Mouse (Mus musculus) liver, embryonic 11.5 days (tissue): ENCODE data around the gene Gm6526. TPM values are rescaled to one million over a fixed set of nuclear protein-coding genes. Genes with fewer than 3 reads are reported as not detected.
"Not testable (repeated sequence)": the region's sequence is repeated elsewhere in the genome, so short reads cannot be mapped to it uniquely, and the experiment has no call there.

Experiments used
- ATAC-seq: fragments of 200-750 bp; cut with Nextera tagmentation; replicated peaks from 2 replicates; pipeline ENCODE4 v1.8.0; 2017; ENCODE audit warnings: moderate number of reproducible peaks, mild to moderate bottlenecking, moderate TSS enrichment, moderate library complexity; ENCODE audit not compliant: low FRiP score
- DNase-seq: peaks from one replicate; pipeline ENCODE4 v3.0.0-alpha.2; 2017; ENCODE audit warnings: low spot score
- H3K27ac ChIP-seq: fragments of 300-500 bp; sonication (generic); 2 replicates; pipeline ENCODE4 v1.5.1; 2014; ENCODE audit warnings: mild to moderate bottlenecking, low read depth, low read length, control low read depth
- H3K27me3 ChIP-seq: fragments of 300-500 bp; sonication (generic); replicated peaks from 2 replicates; pipeline ENCODE4 v1.6.1; 2014; ENCODE audit warnings: low read length, mixed read lengths; ENCODE audit not compliant: control insufficient read depth, insufficient read depth
- H3K36me3 ChIP-seq: fragments of 300-500 bp; sonication (generic); 2 replicates; pipeline ENCODE4 v1.6.1; 2014; ENCODE audit warnings: mild to moderate bottlenecking, low read length, moderate library complexity, mixed read lengths; ENCODE audit not compliant: control insufficient read depth, insufficient read depth
- H3K4me1 ChIP-seq: fragments of 300-500 bp; sonication (generic); replicated peaks from 2 replicates; pipeline ENCODE4 v1.6.1; 2014; ENCODE audit warnings: low read length, mixed read lengths; ENCODE audit not compliant: control insufficient read depth, insufficient read depth
- H3K4me2 ChIP-seq: fragments of 300-500 bp; sonication (generic); 2 replicates; pipeline ENCODE4 v1.6.1; 2014; ENCODE audit warnings: mild to moderate bottlenecking, control low read depth, moderate library complexity
- H3K4me3 ChIP-seq: fragments of 300-500 bp; sonication (generic); 2 replicates; pipeline ENCODE4 v1.5.1; 2014; ENCODE audit warnings: low read depth, low read length, control low read depth
- H3K9ac ChIP-seq: fragments of 300-500 bp; sonication (generic); 2 replicates; pipeline ENCODE4 v1.6.1; 2014; ENCODE audit warnings: low read depth, low read length, control low read depth
- H3K9me3 ChIP-seq: fragments of 300-500 bp; sonication (generic); 2 replicates; pipeline ENCODE4 v1.6.1; 2016; ENCODE audit warnings: low read length, inconsistent platforms, mixed read lengths; ENCODE audit not compliant: control insufficient read depth
- WGBS: fragments of 180-500 bp; shearing (Covaris S2); extraction: QIAGEN DNeasy Blood & Tissue Kit; methylation state at CpG from one replicate; pipeline ENCODE4 v1.1.7; 2014; 5-methylcytosine and 5-hydroxymethylcytosine counted together
- polyA plus RNA-seq: library from polyadenylated mRNA; unstranded; fragments of >200 nt; fragmentation: Nextera tagmentation; extraction: Ambion mirVana; gene quantifications from 2 replicates; pipeline ENCODE4 v1.2.1, GENCODE M21; 2014

Gm6526 gene
- polyA plus RNA-seq = not detected in 2 replicates

DNA sequence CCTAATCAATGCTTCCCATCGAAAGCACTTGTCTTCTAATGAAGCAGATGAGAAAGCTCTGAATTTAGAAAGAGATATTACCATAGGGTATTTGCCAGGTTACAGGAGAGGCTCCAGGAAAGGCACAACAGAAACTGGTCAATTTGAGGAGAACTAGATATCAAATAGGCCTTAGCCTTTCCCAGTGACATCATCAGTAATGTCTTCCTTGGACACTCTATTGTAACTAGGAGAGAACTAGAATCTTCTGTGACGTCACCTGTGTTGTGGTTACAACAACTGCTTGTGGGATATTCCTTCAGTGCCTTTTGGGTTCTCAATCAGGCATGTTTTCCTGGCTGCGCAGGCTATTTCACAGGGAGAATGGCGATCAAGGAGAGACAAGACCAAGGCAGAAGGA lies at the start of gene Gm6526:
Gene Gm6526 (plus strand): TSS at position 301 of the 400 bp plus-strand sequence.
- not testable (repeated sequence) for ATAC-seq, H3K9me3 ChIP-seq, H3K27me3 ChIP-seq, H3K9ac ChIP-seq, H3K4me3 ChIP-seq, DNase-seq, H3K36me3 ChIP-seq, H3K4me1 ChIP-seq, H3K27ac ChIP-seq, H3K4me2 ChIP-seq
- 79% methylated on average over 4 of the region's 4 CpGs for WGBS

DNA sequence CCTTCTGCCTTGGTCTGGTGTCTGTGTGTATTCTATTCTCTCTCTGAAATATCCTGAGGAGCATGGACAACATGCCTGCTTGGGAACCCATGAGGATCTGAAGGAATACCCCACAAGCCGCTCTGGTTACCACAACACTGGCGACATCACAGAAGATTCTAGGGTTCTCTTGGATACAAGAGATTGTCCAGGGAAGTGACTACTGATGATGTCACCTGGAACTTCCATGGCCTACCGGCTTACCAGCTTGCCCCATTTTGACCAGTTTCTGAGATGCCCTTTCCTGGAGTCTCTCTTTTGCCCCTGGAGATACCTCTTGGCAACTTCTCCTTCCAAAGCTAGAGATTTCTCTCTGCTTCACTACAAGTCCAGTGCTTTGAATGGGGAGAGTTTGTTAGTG lies 20.3 kb upstream of the Gm6526 start, which contains the start of gene Gm16506:
Gene Gm16506 (minus strand): TSS at position 101 of the 400 bp plus-strand sequence.
- H3K4me3 ChIP-seq, H3K36me3 ChIP-seq, H3K9me3 ChIP-seq, H3K4me1 ChIP-seq, H3K9ac ChIP-seq, H3K27me3 ChIP-seq, H3K4me2 ChIP-seq, H3K27ac ChIP-seq, DNase-seq, ATAC-seq: not testable (repeated sequence)
- WGBS = 90% methylated on average over 2 of the region's 3 CpGs

DNA sequence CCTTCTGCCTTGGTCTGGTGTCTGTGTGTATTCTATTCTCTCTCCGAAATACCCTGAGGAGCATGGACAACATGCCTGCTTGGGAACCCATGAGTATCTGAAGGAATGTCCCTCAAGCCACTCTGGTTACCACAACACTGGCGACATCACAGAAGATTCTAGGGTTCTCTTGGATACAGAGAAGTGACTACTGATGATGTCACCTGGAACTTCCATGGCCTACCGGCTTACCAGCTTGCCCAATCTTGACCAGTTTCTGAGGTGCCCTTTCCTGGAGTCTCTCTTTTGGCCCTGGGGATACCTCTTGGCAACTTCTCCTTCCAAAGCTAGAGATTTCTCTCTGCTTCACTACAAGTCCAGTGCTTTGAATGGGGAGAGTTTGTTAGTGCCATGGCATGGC lies 37.0 kb downstream of the Gm6526 start, which contains the start of gene Gm8180:
Gene Gm8180 (minus strand): TSS at position 101 of the 400 bp plus-strand sequence.
- H3K4me3 ChIP-seq, H3K9ac ChIP-seq, DNase-seq, H3K4me2 ChIP-seq, H3K9me3 ChIP-seq, H3K4me1 ChIP-seq, ATAC-seq, H3K27ac ChIP-seq, H3K36me3 ChIP-seq, H3K27me3 ChIP-seq: not testable (repeated sequence)
- WGBS = 89% methylated on average over 3 of the region's 3 CpGs

GRCm38 (mm10) chr14:43793811-43794210 lies 46.1 kb downstream of the Gm6526 start:
- H3K9me3 ChIP-seq, H3K27ac ChIP-seq, H3K9ac ChIP-seq, DNase-seq, H3K4me1 ChIP-seq, H3K36me3 ChIP-seq, H3K27me3 ChIP-seq, H3K4me2 ChIP-seq, ATAC-seq, H3K4me3 ChIP-seq: not testable (repeated sequence)
- 67% methylated on average over 5 of the region's 5 CpGs for WGBS

DNA sequence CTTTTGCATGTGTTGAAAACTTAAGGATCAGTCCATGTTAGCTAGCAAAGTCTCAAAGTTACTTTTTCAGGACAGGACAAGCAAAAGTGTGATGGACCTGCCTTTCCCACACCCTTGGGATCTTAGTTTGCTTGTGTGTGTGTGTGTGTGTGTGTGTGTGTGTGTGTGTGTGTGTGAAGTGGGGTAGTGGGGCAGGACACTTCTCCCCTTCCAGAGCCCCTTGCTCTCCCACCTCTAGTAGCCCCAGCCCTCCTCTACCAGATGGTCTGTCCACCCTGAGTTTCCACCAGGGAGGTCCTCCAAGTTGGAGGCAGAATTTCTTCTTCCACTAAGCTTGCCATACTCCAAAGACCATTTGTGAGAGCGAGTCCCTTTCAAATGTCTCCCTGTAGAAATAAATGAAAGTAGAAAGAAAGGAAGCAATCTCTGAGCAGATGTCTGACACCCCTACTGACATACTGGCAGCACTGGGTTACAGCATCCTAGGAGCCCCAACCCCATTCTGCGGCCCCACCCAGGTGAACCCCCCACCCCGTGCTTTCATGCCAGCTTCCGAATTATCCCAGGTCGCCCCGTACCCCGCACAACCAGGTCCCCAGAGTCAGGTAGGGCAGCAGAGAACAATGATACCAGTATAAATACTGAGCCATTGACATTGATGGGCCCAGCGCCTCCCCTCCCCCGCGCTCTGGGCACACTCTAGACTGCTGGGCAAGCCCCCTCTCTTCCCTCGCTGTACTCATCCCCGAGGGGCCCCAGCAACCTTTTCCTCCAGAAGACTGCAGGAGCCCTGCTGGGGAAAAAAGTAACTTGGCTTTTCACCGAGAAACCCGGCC lies 48.6 kb downstream of the Gm6526 start:
- 21% methylated on average over 14 of the region's 14 CpGs for WGBS
- peak overlapping the region; percentile 36 for H3K4me2 ChIP-seq
- 0 out of 2 replicates have a peak, but pooled peaks have one; percentile 53 for ATAC-seq

DNA sequence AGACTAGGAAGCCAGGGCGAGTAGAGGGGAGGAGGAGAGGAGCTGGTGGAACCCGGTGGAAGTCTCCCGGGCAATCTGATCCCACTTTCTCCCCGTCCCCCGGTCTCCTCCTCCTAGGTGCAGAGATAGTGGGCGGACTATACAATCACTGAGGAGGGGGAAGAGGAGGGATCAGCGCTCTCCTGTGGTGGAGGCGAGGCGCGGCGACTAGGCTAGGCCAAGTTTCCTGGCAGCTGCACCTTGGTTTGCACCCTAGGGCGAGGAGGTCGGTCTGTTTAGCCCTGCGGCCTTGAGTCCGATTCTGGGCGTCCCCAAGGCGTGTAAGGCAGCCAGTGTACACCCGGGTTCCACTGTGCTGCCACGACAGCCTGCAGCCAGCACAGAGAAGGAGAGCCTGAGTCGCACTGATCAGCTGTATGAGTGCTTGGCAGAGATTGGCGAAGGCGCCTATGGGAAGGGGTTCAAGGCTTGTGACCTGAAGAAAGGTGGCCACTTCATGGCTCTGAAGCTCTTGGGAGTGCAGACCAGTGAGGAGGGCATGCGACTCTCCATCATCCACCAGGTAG lies 49.3 kb downstream of the Gm6526 start:
- H3K9me3 ChIP-seq, H3K4me1 ChIP-seq, H3K27me3 ChIP-seq, H3K4me3 ChIP-seq, H3K36me3 ChIP-seq, H3K27ac ChIP-seq, H3K9ac ChIP-seq: not testable (repeated sequence)
- WGBS = 12% methylated on average over 23 of the region's 23 CpGs
- H3K4me2 ChIP-seq = peak overlapping the region; percentile 36
- DNase-seq = peak; percentile 35
- ATAC-seq = 0 out of 2 replicates have a peak, but pooled peaks have one; percentile 36

More for the DNA sequence above, 48.6 kb downstream of the Gm6526 start:
- H3K36me3 ChIP-seq = no peaks in the 10 kb centered on the region
- no peak overlapping the region for H3K27ac ChIP-seq
- H3K27me3 ChIP-seq = peaks cover 4% of the 10 kb centered on the region; the same call in 1 of the 2 replicates
- no peak for DNase-seq
- no peak overlapping the region for H3K4me3 ChIP-seq
- no peaks in the 10 kb centered on the region for H3K9me3 ChIP-seq
- H3K4me1 ChIP-seq = no peaks in the 10 kb centered on the region
- H3K9ac ChIP-seq = no peak overlapping the region

DNA sequence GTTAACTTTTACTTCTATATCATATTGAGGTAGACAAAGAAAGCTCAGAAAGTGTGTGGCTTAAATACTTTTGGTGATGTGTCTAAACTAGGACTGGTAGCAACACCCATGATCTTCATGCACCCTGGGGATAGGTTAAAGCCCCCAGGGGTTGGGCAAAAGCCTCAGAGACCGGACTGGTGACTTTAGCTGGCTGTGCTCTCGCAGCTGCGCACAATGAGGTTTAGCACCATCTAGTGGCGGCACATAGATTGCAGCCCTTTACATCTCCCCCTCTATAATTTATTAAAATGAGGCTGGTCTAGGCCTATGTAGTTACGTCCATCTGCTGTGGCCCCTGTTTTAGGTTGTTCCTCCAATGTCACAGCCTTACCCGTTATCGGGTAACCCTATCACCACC lies 56.8 kb downstream of the Gm6526 start:
- ATAC-seq, H3K4me3 ChIP-seq, H3K4me2 ChIP-seq, H3K4me1 ChIP-seq, H3K9ac ChIP-seq, DNase-seq, H3K27me3 ChIP-seq, H3K9me3 ChIP-seq, H3K36me3 ChIP-seq, H3K27ac ChIP-seq: not testable (repeated sequence)
- WGBS = 14% methylated on average over 7 of the region's 7 CpGs
